ENCODE assay signal across 21 mouse cellular contexts in genomic region chr16:50700123-50700522, GRCm38 (mm10).
A peak's percentile ranks its signal among the peaks of the same experiment; 100 is the strongest.
DNase-seq lines count a peak whose midpoint lies in the region; ATAC-seq and TF ChIP-seq lines count a peak whose summit lies in the region.
"Had no signal": no experiment of that assay in that cellular context is flagged by ENCODE, and none has a peak within 500 bp of the region (broad histone marks: within the 10 kb centered on the region; RNA-seq: fewer than 3 reads in every experiment).

No protein-coding gene starts in this region.

- TF ChIP-seq EP300 in lung, postnatal 0 days (IDR thresholded peaks at IDR 0.05) = no peak

- H3K9me3 ChIP-seq in lung, postnatal 0 days (ENCODE audit: low read length) = no peaks in the 10 kb centered on the region
- H3K9me3 ChIP-seq in liver, embryonic 12.5 days (replicated peaks) = no peaks in the 10 kb centered on the region
- H3K9me3 ChIP-seq: embryonic facial prominence, embryonic 13.5 days; hindbrain, embryonic 13.5 days; limb, embryonic 13.5 days; midbrain, embryonic 15.5 days had no signal

- H3K27me3 ChIP-seq in lung, postnatal 0 days (replicated peaks; ENCODE audit: insufficient read depth, low read length) = no peaks in the 10 kb centered on the region
- H3K27me3 ChIP-seq in liver, embryonic 12.5 days (replicated peaks) = no peaks in the 10 kb centered on the region
- H3K27me3 ChIP-seq: embryonic facial prominence, embryonic 13.5 days; hindbrain, embryonic 13.5 days; limb, embryonic 13.5 days; midbrain, embryonic 15.5 days had no signal

- H3K9ac ChIP-seq in lung, postnatal 0 days (replicated peaks; ENCODE audit: low read depth) = no peak overlapping the region
- H3K9ac ChIP-seq in liver, embryonic 12.5 days = no peak overlapping the region
- H3K9ac ChIP-seq: embryonic facial prominence, embryonic 13.5 days; hindbrain, embryonic 13.5 days; limb, embryonic 13.5 days; liver, embryonic 14.5 days; midbrain, embryonic 15.5 days had no signal

- ATAC-seq in lung, postnatal 0 days = no peak
- peak; percentile 93 for ATAC-seq in common myeloid progenitor, adult 5-6 weeks (replicated peaks; ENCODE audit: low read depth, poor library complexity, severe bottlenecking)
- no peak for ATAC-seq in CD4-positive, CD25-positive, alpha-beta regulatory T cell, adult 4 months
- no peak for ATAC-seq in liver, embryonic 12.5 days
- ATAC-seq: midbrain, embryonic 15.5 days had no signal

- 53% methylated on average over 2 of the region's 2 CpGs for WGBS in lung, postnatal 0 days
- 21% methylated on average over 2 of the region's 2 CpGs for WGBS in liver, embryonic 12.5 days (ENCODE audit: insufficient replicate concordance)

- no peak overlapping the region for H3K4me2 ChIP-seq in lung, postnatal 0 days (replicated peaks; ENCODE audit: low read depth, low read length)
- H3K4me2 ChIP-seq in liver, embryonic 12.5 days = no peak overlapping the region
- H3K4me2 ChIP-seq: embryonic facial prominence, embryonic 13.5 days; heart, embryonic 11.5 days; hindbrain, embryonic 13.5 days; limb, embryonic 13.5 days; midbrain, embryonic 15.5 days had no signal

- H3K4me3 ChIP-seq in lung, postnatal 0 days (ENCODE audit: low read depth, low read length) = no peak overlapping the region
- H3K4me3 ChIP-seq in liver, embryonic 12.5 days = no peak overlapping the region
- H3K4me3 ChIP-seq: embryonic facial prominence, embryonic 13.5 days; gastrocnemius, adult 2 months; hindbrain, embryonic 13.5 days; limb, embryonic 13.5 days; midbrain, embryonic 15.5 days; myocyte had no signal

- H3K4me1 ChIP-seq in lung, postnatal 0 days (ENCODE audit: insufficient read depth, low read depth, low read length) = no peaks in the 10 kb centered on the region
- no peaks in the 10 kb centered on the region for H3K4me1 ChIP-seq in liver, embryonic 12.5 days
- H3K4me1 ChIP-seq: embryonic facial prominence, embryonic 13.5 days; hindbrain, embryonic 13.5 days; midbrain, embryonic 15.5 days had no signal

- peak; percentile 8 for DNase-seq in embryo, embryonic 10 days (ENCODE audit: low spot score)
- DNase-seq in embryo, embryonic 11 days = no peak
- DNase-seq in lung, postnatal 0 days (ENCODE audit: low spot score) = peak; percentile 7
- DNase-seq in lung, postnatal 25 days (ENCODE audit: low spot score) = no peak
- no peak for DNase-seq in lung, postnatal 4 days
- DNase-seq: adrenal gland, postnatal 25 days; cerebellum, adult 2 months; cerebellum, postnatal 36 days; gastrocnemius, adult 2 months; heart, postnatal 10 days; kidney, adult 8-10 months had no signal

- TF ChIP-seq CTCF in lung, postnatal 0 days (IDR thresholded peaks at IDR 0.05) = no peak

- no peak overlapping the region for H3K27ac ChIP-seq in lung, postnatal 0 days (ENCODE audit: low read length)
- H3K27ac ChIP-seq in liver, embryonic 12.5 days = no peak overlapping the region
- H3K27ac ChIP-seq: embryonic facial prominence, embryonic 13.5 days; gastrocnemius, adult 2 months; hindbrain, embryonic 13.5 days; limb, embryonic 13.5 days; liver, embryonic 14.5 days; midbrain, embryonic 15.5 days had no signal

- no peaks in the 10 kb centered on the region for H3K36me3 ChIP-seq in lung, postnatal 0 days (ENCODE audit: insufficient read depth, low read length)
- H3K36me3 ChIP-seq in liver, embryonic 12.5 days = no peaks in the 10 kb centered on the region
- H3K36me3 ChIP-seq: embryonic facial prominence, embryonic 13.5 days; hindbrain, embryonic 13.5 days; limb, embryonic 13.5 days; midbrain, embryonic 15.5 days had no signal

Comparison
In these comparisons a context has a peak if more than half of its experiments do, and no peak if none do; other contexts are left out.
1. DNase-seq: peak in embryo, embryonic 10 days (single experiment) and lung, postnatal 0 days (single experiment); none in embryo, embryonic 11 days (single experiment), lung, postnatal 25 days (single experiment) and lung, postnatal 4 days (0 of 2).